In the genomic region with DNA sequence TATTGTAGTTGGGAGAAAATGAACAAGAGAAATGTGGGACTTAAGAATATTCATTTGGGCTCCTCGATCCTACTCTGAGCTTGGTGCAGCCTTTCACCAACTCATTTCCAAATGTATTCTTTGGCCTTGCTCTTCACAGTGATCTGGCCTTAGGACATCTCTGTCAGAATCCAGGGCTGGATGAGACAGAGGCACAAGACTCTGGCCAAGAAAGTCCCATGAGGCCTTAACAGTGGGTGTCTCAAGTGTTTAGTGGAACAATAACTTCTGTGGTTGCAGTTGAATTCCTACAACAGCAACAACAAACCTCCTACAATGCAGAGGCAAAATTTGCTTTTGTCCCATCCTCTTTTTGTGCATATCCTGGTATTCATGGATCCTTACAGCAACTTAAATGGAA, we compare ENCODE assay signal across 24 mouse cellular contexts.
DNase-seq lines count a peak whose midpoint lies in the region; ATAC-seq and TF ChIP-seq lines count a peak whose summit lies in the region.
"Had no signal": no experiment of that assay in that cellular context is flagged by ENCODE, and none has a peak within 500 bp of the region (broad histone marks: within the 10 kb centered on the region; RNA-seq: fewer than 3 reads in every experiment).

No protein-coding gene starts in this region.

- H3K4me3 ChIP-seq in gastrocnemius, adult 2 months: no peak overlapping the region
- no peak overlapping the region for H3K4me3 ChIP-seq in left cerebral cortex, adult 2 months
- H3K4me3 ChIP-seq: embryonic facial prominence, embryonic 12.5 days; forebrain, embryonic 12.5 days; heart, adult 2 months; hindbrain, embryonic 13.5 days had no signal

- ATAC-seq in Patski: no peak
- ATAC-seq in CD4-positive, CD25-positive, alpha-beta regulatory T cell, adult 4 months: no peak
- ATAC-seq: activated CD4-positive, CD25-positive, alpha-beta regulatory T cell, adult 4 months; forebrain, embryonic 16.5 days; hindbrain, postnatal 0 days had no signal

- POLR2A ChIA-PET in Patski (lab: Charles Lee): no interaction called here

- no peak for TF ChIP-seq CTCF in gastrocnemius, adult 2 months (IDR thresholded peaks at IDR 0.05)
- no peak for TF ChIP-seq CTCF in Patski (IDR thresholded peaks at IDR 0.05)
- TF ChIP-seq CTCF in left cerebral cortex, adult 2 months (IDR thresholded peaks at IDR 0.05): no peak

- in situ Hi-C loops in Patski (cut with MboI; ENCODE audit: low pct_unique_long_range_greater_than_20kb): no loop called here

- no peak overlapping the region for H3K27ac ChIP-seq in gastrocnemius, adult 2 months
- H3K27ac ChIP-seq in left cerebral cortex, adult 2 months: no peak overlapping the region
- H3K27ac ChIP-seq: embryonic facial prominence, embryonic 12.5 days; forebrain, embryonic 12.5 days; heart, adult 2 months; hindbrain, embryonic 13.5 days; hindbrain, postnatal 0 days; kidney, postnatal 0 days had no signal

- CTCF ChIA-PET in Patski (lab: Charles Lee): interaction anchor here (1.0 kb wide), 1 partner anchor 76 kb away, joined by 3 read pairs; no protein-coding TSS in a partner anchor

- intact Hi-C loops in gastrocnemius, adult 2 months (cut with DNase I): no loop called here
- intact Hi-C loops in heart, postnatal 25 days (cut with DNase I): no loop called here
- intact Hi-C loops in left cerebral cortex, adult 2 months (cut with DNase I): no loop called here

- DNase-seq in gastrocnemius, adult 2 months: peak; percentile 38
- DNase-seq in gastrocnemius, postnatal 4 days (ENCODE audit: low spot score in 2 of 2): no peak
- peak; percentile 28 for DNase-seq in heart, adult 8-10 months (ENCODE audit: low spot score)
- no peak for DNase-seq in heart, postnatal 25 days (ENCODE audit: low spot score)
- peak; percentile 31 for DNase-seq in Patski (ENCODE audit: low read depth, low spot score)
- peak; percentile 21 for DNase-seq in fat pad, adult 2 months (ENCODE audit: extremely low read depth, low read depth, low spot score)
- no peak for DNase-seq in left cerebral cortex, adult 2 months (ENCODE audit: extremely low spot score in 1 of 2, low spot score in 2 of 2)
- DNase-seq: adrenal gland, adult 2 months; adrenal gland, postnatal 36 days; cerebellum, adult 2 months; cerebellum, postnatal 14 days; embryo, embryonic 11 days; gastrocnemius, postnatal 25 days; kidney, adult 11 months; kidney, adult 9 months had no signal

- no peaks in the 10 kb centered on the region for H3K27me3 ChIP-seq in Patski
- H3K27me3 ChIP-seq: embryonic facial prominence, embryonic 12.5 days; forebrain, embryonic 12.5 days; hindbrain, embryonic 13.5 days had no signal

Comparison
In these comparisons a context has a peak if more than half of its experiments do, and no peak if none do; other contexts are left out.
1. DNase-seq: peak in gastrocnemius, adult 2 months (single experiment), heart, adult 8-10 months (single experiment), Patski (single experiment) and fat pad, adult 2 months (single experiment); none in gastrocnemius, postnatal 4 days (0 of 2), heart, postnatal 25 days (single experiment) and left cerebral cortex, adult 2 months (0 of 2).